Mouse (Mus musculus): Measurements from ENCODE around the gene Slc1a7.

Gene Slc1a7

DNA sequence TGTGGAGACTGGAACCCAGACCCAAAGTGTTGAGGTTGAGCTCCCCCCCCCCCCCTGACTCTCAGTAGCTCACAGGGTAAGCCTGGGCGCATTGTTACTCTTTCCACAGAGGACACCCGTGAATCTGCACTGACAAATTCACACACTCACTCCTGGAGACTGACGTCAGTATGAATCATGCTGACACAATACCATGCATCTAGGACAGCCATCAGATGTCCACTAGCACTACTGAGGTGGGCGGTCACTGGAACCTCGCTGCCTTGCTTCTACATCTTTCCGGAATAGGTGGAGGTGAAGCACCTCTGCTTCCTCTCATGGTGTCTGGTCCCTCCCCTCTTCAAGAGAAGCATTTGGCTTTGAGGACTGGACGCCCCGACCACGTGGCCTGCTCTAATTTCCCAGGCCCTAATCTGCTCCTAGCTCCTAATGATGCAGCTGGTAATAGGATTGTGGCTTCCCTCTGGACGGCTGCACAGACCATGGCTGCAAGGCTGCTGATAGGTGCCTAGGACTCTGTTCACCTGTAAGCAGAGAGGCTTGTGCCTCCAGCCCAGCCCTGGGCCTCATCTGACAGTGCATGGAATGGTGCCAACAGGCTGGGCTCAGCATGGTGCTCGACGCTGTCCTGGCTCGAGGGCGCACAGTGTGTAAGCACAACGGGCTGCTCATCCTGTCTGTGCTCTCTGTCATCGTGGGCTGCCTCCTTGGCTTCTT, at the start of gene Slc1a7:
Slc1a7 (plus strand) TSS at position 367 of the 717 bp plus-strand sequence.
- TF ChIP-seq GATA4 (IDR thresholded peaks at IDR 0.05; ENCODE audit: insufficient replicate concordance, low read length), result no peak

DNA sequence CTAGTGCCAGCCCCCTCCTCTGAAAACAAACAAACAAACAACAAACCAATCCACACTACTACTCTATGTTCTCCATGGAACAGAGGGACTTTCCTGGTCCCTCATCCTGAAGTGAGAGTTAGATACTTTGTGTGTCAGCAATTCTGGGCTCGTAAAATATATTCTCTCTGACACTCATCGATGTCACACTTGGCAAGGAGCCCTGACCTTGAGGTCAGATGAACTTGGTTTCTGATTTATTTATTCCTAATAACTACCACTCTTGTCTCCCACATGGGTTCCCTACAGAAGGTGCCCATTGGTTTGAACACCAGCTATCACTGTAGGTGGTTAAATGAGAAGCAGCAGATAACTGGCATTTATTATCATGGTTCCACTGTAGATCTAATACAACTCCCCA, 47.8 kb upstream of the Slc1a7 start:
- TF ChIP-seq GATA4 (IDR thresholded peaks at IDR 0.05; ENCODE audit: insufficient replicate concordance, low read length), result no peak

DNA sequence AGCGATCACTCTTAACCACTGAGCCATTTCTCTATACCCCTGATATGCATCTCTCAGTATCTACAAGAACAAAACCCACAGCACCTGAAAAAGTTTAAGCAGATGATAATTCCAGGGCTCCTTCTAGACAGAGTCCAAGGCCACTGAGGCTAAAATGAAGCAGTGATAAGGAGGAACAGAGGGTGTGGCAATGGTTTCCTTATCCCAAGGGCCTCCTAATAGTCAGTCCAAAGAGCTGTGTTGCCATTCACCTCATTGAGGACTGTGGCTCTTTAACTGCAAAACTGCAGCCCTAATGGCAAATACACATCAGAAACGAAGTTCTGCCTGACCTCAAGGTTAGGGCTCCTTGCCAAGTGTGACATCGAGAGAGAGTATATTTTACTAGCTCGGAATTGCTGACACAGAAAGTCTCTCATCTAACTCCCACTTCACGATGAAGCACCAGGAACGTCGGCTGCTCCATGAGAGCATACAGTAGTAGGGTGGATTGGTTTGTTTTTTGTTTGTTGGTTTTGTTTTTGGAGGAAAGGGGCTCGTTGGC, 46.9 kb upstream of the Slc1a7 start:
- no peak for TF ChIP-seq GATA4 (IDR thresholded peaks at IDR 0.05; ENCODE audit: insufficient replicate concordance, low read length)

DNA sequence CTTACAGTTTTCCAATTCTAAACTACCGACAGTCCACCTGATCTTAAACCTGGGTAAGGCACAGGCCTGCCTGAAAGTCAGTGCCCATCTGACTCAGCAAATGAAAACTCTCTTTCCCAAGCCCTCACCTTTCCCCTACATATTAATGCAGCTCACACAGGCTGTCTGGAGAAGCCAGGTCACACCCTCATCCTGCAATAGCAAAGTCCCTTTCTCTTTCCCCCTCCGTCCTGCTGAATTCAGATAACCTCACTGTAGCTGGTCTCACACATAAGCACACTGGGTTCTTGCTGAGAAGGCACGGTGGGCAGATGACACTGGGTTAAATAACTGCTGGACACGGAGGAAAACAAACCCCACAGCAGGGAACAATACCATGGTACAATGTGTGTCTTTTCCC, 46.2 kb upstream of the Slc1a7 start:
- TF ChIP-seq GATA4 (IDR thresholded peaks at IDR 0.05; ENCODE audit: insufficient replicate concordance, low read length), result peak; percentile 48; the same call in 1 of the 2 replicates

DNA sequence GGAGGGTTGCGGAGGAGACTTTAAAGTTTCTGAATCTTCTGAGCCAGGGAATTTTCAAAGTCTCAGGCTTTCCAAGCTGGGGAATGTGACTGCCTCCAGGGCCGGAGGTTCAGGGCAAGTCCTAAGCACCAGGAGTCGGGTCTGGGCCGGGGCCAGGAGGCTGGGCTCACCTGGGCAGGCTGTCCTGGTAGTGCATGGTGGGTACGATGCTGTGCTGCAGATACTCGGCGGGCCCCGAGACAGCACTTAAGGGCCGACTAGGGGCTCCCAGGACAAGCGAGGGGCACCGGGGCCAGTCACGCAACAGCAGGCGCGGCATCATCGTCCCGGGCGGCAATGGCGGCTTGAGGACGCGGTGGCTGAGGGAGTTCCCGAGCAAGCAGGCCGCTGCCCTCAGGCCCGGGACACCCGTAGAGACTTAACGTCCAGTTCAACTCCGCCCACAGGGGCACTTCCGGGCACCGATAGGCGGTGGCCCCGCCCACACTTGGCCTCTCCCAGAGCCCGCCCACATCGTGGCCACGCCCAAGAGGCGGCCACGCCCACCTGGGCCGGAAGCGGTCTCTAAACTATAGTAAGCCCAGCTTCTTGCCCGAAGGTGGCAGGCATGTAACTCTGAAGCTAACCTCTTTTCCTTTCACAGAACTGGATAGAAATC, 44.9 kb upstream of the Slc1a7 start, which contains the start of gene Cpt2:
Cpt2 (minus strand) TSS at position 466 of the 658 bp plus-strand sequence.
- peak; percentile 90; the same call in 1 of the 2 replicates for TF ChIP-seq GATA4 (IDR thresholded peaks at IDR 0.05; ENCODE audit: insufficient replicate concordance, low read length)

DNA sequence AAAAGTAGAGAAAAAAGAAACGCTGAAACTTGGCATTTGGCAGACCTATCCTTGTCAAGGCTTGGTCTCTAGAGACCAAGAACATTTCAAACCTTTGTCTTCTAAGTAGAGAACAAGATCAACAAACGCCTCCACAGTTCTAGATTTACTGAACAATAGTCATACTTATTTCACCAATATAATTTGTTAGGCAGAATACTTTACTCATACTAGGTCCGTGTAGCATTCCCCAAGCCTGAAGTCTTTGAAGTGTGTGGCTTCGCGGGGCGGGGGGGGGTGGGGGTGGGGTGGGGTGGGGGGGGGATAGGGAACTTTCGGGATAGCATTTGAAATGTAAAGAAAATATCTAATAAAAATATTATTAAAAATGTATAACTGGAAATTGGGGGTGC, 44.3 kb upstream of the Slc1a7 start:
- no peak for TF ChIP-seq GATA4 (IDR thresholded peaks at IDR 0.05; ENCODE audit: insufficient replicate concordance, low read length)

DNA sequence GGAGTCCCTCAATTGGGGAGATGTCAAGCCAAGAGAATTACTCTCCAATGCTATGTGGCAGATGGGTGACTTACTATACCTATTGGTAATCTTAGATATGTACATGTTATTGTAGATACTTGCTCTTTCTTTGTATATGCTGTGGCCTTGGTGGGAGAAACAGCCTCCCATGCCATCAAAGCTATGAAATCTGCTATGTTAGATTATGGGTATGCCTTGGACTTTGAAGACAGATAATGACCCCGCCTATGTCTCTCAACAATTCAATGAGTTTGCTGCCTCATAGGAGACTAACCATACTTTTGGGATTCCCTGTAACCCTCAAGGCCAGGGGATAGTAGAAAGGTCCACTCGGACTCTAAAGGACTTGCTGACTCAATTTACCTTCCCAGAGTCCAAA, 39.9 kb upstream of the Slc1a7 start:
- no peak for TF ChIP-seq GATA4 (IDR thresholded peaks at IDR 0.05; ENCODE audit: insufficient replicate concordance, low read length)

DNA sequence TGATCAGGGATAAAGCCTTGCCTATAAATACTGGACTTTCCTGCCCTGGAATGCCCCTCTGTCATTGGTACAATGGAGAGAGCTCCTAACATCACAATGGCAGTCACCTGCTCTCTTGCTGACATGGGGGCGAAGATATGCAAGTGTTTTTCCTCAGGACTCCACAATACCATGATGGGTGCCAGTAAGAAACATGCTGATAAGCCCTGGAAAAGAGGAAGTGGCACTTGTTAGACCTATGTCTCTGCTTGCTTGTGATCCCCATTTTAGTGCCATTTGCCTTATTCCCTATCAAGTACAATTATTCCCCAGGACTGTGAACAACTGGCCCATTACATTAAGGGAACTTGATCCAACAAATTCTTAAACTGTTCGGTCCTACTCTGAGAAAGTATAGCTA, 39.4 kb upstream of the Slc1a7 start:
- TF ChIP-seq GATA4 (IDR thresholded peaks at IDR 0.05; ENCODE audit: insufficient replicate concordance, low read length), result no peak

DNA sequence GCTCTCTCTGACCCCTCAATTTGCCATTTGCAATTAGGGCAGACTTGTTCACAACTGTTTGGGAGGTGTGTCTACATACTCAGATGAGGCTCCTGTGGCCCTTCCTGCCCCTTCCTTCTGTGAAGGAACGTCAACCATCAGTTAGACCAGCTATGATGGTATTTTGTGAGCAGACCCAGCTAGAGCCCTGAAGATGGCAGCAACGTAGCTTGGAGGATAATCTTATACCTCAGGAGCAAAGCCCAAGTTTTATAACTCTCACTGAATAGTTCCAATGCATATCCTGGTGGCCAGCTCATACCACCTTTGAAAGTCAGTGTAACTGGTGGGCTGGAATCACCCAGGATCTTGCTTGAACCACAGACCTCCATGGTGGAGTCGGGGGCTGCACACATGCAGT, 36.7 kb upstream of the Slc1a7 start:
- no peak for TF ChIP-seq GATA4 (IDR thresholded peaks at IDR 0.05; ENCODE audit: insufficient replicate concordance, low read length)

DNA sequence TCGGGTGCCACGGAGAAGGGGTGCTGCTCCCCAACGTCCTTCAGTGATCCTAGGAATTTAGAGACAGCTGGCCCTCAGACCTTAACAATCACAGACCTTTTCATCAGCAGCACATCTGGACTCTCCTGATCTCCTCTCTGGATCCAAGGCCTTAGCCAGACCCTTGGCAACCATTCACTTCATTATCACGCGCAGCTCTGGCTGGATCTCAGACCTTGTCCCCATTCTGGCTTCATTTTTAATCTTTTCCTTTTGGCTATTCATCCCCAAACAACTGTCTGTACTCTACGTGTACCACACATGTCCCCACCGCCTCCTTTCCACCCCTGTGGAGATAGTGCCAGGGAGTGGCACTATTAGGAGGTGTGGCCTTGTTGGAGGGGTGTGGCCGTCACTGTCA, 34.9 kb upstream of the Slc1a7 start:
- TF ChIP-seq GATA4 (IDR thresholded peaks at IDR 0.05; ENCODE audit: insufficient replicate concordance, low read length), result no peak

DNA sequence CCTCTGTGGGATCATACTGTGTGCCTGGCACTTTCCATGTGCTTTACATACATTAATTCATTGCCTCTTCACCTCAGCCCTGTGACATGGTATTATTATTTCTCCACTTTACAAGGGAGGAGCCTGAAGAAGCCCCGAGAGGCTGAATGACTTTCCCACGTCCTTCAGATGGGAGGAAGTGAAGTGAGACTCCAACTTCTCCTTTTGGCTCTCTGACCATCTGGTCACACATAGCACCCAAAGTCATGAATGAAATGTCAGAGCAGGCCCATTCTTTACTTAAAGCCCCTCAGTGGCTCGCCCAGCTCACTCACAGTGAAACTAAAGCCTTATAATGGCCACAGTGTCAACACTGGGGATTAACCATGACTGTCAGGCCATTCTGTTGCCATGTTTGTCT, 32.9 kb upstream of the Slc1a7 start:
- no peak for TF ChIP-seq GATA4 (IDR thresholded peaks at IDR 0.05; ENCODE audit: insufficient replicate concordance, low read length)

DNA sequence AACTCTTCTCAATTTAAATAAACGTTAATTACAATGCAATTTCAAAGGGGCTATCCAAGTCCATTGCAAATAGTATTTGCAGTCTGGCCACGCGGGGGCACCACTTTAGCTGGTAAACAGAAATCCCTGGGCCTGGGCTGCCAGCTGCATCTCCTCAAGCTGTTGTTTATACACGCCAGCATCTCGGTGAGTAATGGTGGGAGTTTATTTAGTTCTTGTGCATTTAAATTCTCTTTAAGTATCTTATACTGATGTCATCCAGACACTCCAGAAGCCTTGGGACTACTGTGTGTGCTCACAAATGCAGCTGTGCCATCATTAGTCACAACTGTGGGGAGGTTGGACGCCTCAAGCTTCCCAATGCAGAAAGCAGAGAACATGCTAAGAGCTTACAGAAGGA, 30.8 kb upstream of the Slc1a7 start:
- no peak for TF ChIP-seq GATA4 (IDR thresholded peaks at IDR 0.05; ENCODE audit: insufficient replicate concordance, low read length)

DNA sequence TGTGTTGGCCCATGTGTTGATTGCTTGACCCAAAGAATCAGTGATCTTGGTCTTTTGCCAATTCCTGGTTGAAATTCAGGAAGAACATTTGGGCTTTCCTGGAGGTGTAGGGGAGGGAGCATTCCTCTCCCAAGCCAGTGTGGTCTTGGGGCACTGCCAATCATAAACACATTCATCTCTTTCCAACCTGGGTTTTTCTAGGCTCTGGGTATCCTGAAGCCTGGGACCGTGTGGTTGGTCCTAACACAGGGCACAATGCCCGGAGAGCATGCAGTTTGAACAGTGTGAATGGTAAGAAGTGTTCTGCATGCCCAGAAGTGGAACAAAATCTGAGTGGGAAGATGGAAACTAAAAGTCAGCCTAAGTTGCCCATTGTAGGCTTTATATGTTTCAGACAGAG, 30.0 kb upstream of the Slc1a7 start:
- TF ChIP-seq GATA4 (IDR thresholded peaks at IDR 0.05; ENCODE audit: insufficient replicate concordance, low read length), result no peak

DNA sequence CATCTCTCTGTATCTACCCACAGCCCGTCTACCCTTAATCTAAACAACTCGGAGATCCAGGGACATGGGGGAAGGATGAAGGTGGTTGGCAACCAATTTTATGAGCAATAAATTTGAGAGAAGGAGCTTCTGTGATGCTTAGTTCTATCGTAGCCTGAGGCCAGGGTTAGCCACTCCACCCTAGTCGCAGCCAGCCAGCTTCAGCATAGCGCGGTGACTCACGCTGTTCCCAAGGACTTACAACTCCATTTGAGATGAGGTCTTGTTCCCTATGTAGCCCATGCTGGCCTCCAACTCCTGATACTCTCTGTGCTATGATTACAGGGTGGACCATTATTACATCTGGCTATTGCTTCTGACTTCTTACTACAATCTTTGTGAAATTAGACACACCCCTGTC, 25.4 kb upstream of the Slc1a7 start:
- no peak for TF ChIP-seq GATA4 (IDR thresholded peaks at IDR 0.05; ENCODE audit: insufficient replicate concordance, low read length)

DNA sequence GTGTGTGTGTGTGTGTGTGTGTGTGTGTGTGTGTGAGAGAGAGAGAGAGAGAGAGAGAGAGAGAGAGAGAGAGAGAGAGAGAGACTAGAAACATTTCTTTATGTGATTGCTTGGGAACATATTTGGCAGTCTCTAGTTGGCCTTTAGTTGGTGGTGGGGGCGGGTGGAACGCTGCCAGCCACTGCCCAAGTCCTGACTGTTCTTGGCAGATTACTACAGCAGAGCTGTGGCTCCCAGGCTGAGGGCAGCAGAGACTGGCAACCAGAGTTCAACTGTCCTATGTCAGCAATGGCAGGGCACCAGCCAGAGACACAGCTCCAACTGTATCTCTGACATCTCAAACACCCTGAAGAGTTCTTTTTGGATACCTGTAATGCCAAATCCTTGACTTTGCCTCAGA, 24.0 kb upstream of the Slc1a7 start:
- no peak for TF ChIP-seq GATA4 (IDR thresholded peaks at IDR 0.05; ENCODE audit: insufficient replicate concordance, low read length)

DNA sequence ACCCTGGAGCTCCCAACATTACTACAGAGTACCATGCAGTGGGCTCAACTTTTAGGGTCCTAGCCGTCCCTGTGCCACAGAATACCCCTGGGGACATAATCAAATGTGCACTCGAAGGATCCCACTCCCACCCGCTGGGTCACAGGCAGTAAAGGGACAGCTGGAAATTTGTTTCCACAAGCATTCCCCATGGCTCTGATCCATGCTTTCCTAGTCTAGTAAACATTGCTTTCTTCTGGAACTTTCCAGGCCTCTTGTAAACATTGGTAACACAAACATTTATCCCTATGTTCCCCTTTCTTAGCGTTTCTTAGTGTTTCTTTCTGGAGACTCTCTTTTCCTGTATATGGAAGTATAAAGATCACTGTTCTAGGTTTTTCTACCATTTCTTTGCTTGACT, 18.2 kb upstream of the Slc1a7 start:
- TF ChIP-seq GATA4 (IDR thresholded peaks at IDR 0.05; ENCODE audit: insufficient replicate concordance, low read length), result no peak

Measured in liver, adult (tissue).